Mouse (Mus musculus): ENCODE measurements around the gene Cep63. TPM values are rescaled to one million over a fixed set of nuclear protein-coding genes. Genes with fewer than 3 reads are reported as not detected.

Gene Cep63
- total and polyA plus RNA-seq, 2 experiments from 2014 or later: 5.2 to 45.3 TPM

- Histone ChIP-seq H3K4me3 (ENCODE audit: low read depth, low read length) (no peak overlapping the region), H3K27me3 (ENCODE audit: control insufficient read depth, insufficient read depth, low read length) (no peaks in the 10 kb centered on the region), H3K36me3 (replicated peaks; ENCODE audit: control insufficient read depth, insufficient read depth, low read length) (no peaks in the 10 kb centered on the region), H3K9ac (replicated peaks; ENCODE audit: low read depth, low read length) (no peak overlapping the region), H3K27ac (ENCODE audit: low read depth) (no peak overlapping the region), H3K4me2 (ENCODE audit: low read depth, low read length) (no peak overlapping the region), H3K4me1 (ENCODE audit: control insufficient read depth, insufficient read depth) (peaks cover 25% of the 10 kb centered on the region), H3K9me3 (replicated peaks; ENCODE audit: control insufficient read depth, low read length) (no peaks in the 10 kb centered on the region)
- DNase-seq (ENCODE audit: low spot score) (no peak), ATAC-seq (ENCODE audit: insufficient read depth, low read depth) (no peak)
- TF ChIP-seq CTCF (IDR thresholded peaks at IDR 0.05; ENCODE audit: low read depth) (no peak), EP300 (IDR thresholded peaks at IDR 0.05; ENCODE audit: low read depth) (no peak)
- 48% methylated on average over 7 of the region's 7 CpGs for WGBS
Observed at GRCm38 (mm10) chr9:102638963-102639362, 12.6 kb upstream of the Cep63 start.

GRCm38 (mm10) chr9:102637115-102637514 is 10.8 kb upstream of the Cep63 start:
- Histone ChIP-seq H3K36me3 (replicated peaks; ENCODE audit: control insufficient read depth, insufficient read depth, low read length) (no peaks in the 10 kb centered on the region), H3K9ac (replicated peaks; ENCODE audit: low read depth, low read length) (no peak overlapping the region), H3K9me3 (replicated peaks; ENCODE audit: control insufficient read depth, low read length) (no peaks in the 10 kb centered on the region), H3K4me3 (ENCODE audit: low read depth, low read length) (no peak overlapping the region), H3K4me1 (ENCODE audit: control insufficient read depth, insufficient read depth) (peaks cover 14% of the 10 kb centered on the region), H3K27me3 (ENCODE audit: control insufficient read depth, insufficient read depth, low read length) (no peaks in the 10 kb centered on the region), H3K27ac (ENCODE audit: low read depth) (no peak overlapping the region), H3K4me2 (ENCODE audit: low read depth, low read length) (no peak overlapping the region)
- no peak for ATAC-seq (ENCODE audit: insufficient read depth, low read depth)
- 44% methylated on average over 4 of the region's 4 CpGs for WGBS
- TF ChIP-seq CTCF (IDR thresholded peaks at IDR 0.05; ENCODE audit: low read depth): no peak
- no peak for TF ChIP-seq EP300 (IDR thresholded peaks at IDR 0.05; ENCODE audit: low read depth)
- DNase-seq (ENCODE audit: low spot score): no peak

GRCm38 (mm10) chr9:102636553-102636952 is 10.2 kb upstream of the Cep63 start:
- Histone ChIP-seq H3K4me3 (ENCODE audit: low read depth, low read length) (no peak overlapping the region), H3K9ac (replicated peaks; ENCODE audit: low read depth, low read length) (no peak overlapping the region), H3K4me1 (ENCODE audit: control insufficient read depth, insufficient read depth) (peaks cover 10% of the 10 kb centered on the region), H3K27me3 (ENCODE audit: control insufficient read depth, insufficient read depth, low read length) (no peaks in the 10 kb centered on the region), H3K4me2 (ENCODE audit: low read depth, low read length) (no peak overlapping the region), H3K36me3 (replicated peaks; ENCODE audit: control insufficient read depth, insufficient read depth, low read length) (no peaks in the 10 kb centered on the region), H3K9me3 (replicated peaks; ENCODE audit: control insufficient read depth, low read length) (no peaks in the 10 kb centered on the region), H3K27ac (ENCODE audit: low read depth) (no peak overlapping the region)
- 9% methylated on average over 4 of the region's 4 CpGs for WGBS
- ATAC-seq (ENCODE audit: insufficient read depth, low read depth) (peak; percentile 25; the same call in 1 of the 2 replicates), DNase-seq (ENCODE audit: low spot score) (peak; percentile 70)
- TF ChIP-seq EP300 (IDR thresholded peaks at IDR 0.05; ENCODE audit: low read depth) (no peak), CTCF (IDR thresholded peaks at IDR 0.05; ENCODE audit: low read depth) (peak; percentile 69)

DNA sequence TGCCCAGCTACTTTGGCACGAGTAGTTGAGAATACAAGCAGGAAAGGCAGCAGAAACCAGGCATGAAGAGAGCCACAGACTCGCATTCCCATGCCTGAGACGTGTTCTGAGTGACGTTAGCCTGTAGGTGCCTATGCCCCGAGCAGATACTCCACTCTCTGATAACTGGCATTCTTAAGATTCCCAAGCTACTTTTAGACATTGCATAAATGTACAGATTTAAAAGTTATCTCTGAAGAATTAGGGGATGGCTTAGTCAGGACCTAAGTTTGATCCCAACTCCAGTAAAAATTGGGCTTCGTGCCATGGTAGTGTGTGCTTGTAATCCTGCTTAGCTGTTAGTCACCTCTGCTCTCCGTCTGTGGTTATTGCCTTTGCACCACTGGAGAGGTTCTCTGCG is 8.1 kb upstream of the Cep63 start:
- ATAC-seq (ENCODE audit: insufficient read depth, low read depth) (peak; percentile 73), DNase-seq (ENCODE audit: low spot score) (peak; percentile 67)
- Histone ChIP-seq H3K4me1 (ENCODE audit: control insufficient read depth, insufficient read depth) (peaks cover 6% of the 10 kb centered on the region), H3K4me2 (ENCODE audit: low read depth, low read length) (no peak overlapping the region), H3K36me3 (replicated peaks; ENCODE audit: control insufficient read depth, insufficient read depth, low read length) (no peaks in the 10 kb centered on the region; the same call in 1 of the 2 replicates), H3K27me3 (ENCODE audit: control insufficient read depth, insufficient read depth, low read length) (no peaks in the 10 kb centered on the region), H3K4me3 (ENCODE audit: low read depth, low read length) (no peak overlapping the region), H3K9ac (replicated peaks; ENCODE audit: low read depth, low read length) (no peak overlapping the region), H3K9me3 (replicated peaks; ENCODE audit: control insufficient read depth, low read length) (no peaks in the 10 kb centered on the region), H3K27ac (ENCODE audit: low read depth) (peak overlapping the region; percentile 44)
- TF ChIP-seq EP300 (IDR thresholded peaks at IDR 0.05; ENCODE audit: low read depth) (0 out of 2 replicates have a peak, but pooled peaks have one; percentile 25), CTCF (IDR thresholded peaks at IDR 0.05; ENCODE audit: low read depth) (no peak)
- 23% methylated on average over 8 of the region's 8 CpGs for WGBS

DNA sequence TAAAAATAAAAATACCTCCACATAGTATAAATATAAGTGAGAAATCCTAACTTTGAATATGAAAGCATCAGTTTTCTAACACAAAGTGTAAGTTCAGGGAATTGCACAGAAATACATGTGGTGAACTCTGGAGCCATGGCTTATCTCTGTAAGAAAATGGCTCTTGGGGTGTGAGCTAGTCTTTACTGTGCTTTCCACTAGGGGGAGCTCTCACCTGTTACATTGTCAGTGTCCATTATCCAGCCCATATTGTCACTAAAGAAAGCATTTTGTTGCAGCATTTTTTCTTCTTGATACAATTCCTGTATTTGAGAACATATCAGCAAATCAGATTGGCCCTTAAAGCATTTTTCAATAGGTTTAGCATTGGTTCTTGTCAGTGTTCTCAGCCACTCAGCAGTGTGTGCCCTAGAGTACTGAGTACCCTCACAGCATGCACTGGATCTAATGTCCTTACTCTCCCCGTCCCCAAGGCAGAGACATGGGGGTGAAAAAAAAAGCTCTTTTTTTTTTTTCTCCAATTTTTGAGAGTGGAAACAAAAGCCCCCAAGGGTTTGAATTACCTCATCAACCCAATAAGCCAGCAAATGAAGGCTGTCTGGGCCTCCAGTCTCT is 6.7 kb upstream of the Cep63 start:
- Histone ChIP-seq H3K9ac (replicated peaks; ENCODE audit: low read depth, low read length) (no peak overlapping the region), H3K9me3 (replicated peaks; ENCODE audit: control insufficient read depth, low read length) (no peaks in the 10 kb centered on the region), H3K4me1 (ENCODE audit: control insufficient read depth, insufficient read depth) (no peaks in the 10 kb centered on the region), H3K4me3 (ENCODE audit: low read depth, low read length) (no peak overlapping the region), H3K4me2 (ENCODE audit: low read depth, low read length) (no peak overlapping the region), H3K36me3 (replicated peaks; ENCODE audit: control insufficient read depth, insufficient read depth, low read length) (no peaks in the 10 kb centered on the region; the same call in 1 of the 2 replicates), H3K27ac (ENCODE audit: low read depth) (peak overlapping the region; percentile 44), H3K27me3 (ENCODE audit: control insufficient read depth, insufficient read depth, low read length) (no peaks in the 10 kb centered on the region)
- no peak for ATAC-seq (ENCODE audit: insufficient read depth, low read depth)
- peak; percentile 81 for DNase-seq (ENCODE audit: low spot score)
- TF ChIP-seq EP300 (IDR thresholded peaks at IDR 0.05; ENCODE audit: low read depth) (no peak), CTCF (IDR thresholded peaks at IDR 0.05; ENCODE audit: low read depth) (peak; percentile 82)
- WGBS: 41% methylated on average over 1 of the region's 1 CpGs

DNA sequence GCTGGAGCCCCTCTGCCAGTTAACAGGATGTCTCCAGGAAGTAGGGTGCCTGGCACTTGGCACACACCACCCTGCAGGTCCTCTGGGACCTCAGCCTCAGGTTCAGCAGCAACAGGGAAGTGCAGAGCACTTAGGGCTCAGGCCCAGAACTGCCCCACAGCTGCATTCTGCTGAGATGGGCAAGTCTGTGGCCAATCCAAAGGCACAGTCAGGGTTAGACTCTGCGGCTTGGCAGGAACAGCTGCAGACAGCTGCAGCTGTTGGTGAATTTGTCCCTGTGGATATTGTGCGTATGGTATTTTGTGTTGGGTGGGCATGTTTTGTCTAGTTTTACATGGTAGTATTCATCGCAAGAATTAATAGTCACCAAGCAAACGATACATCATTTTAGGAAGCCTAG is 5.8 kb upstream of the Cep63 start:
- Histone ChIP-seq H3K36me3 (replicated peaks; ENCODE audit: control insufficient read depth, insufficient read depth, low read length) (no peaks in the 10 kb centered on the region; the same call in 1 of the 2 replicates), H3K27ac (ENCODE audit: low read depth) (no peak overlapping the region), H3K4me3 (ENCODE audit: low read depth, low read length) (no peak overlapping the region), H3K9me3 (replicated peaks; ENCODE audit: control insufficient read depth, low read length) (no peaks in the 10 kb centered on the region), H3K4me1 (ENCODE audit: control insufficient read depth, insufficient read depth) (peaks cover 6% of the 10 kb centered on the region), H3K4me2 (ENCODE audit: low read depth, low read length) (no peak overlapping the region), H3K27me3 (ENCODE audit: control insufficient read depth, insufficient read depth, low read length) (no peaks in the 10 kb centered on the region), H3K9ac (replicated peaks; ENCODE audit: low read depth, low read length) (no peak overlapping the region)
- WGBS: 88% methylated on average over 4 of the region's 4 CpGs
- ATAC-seq (ENCODE audit: insufficient read depth, low read depth) (no peak), DNase-seq (ENCODE audit: low spot score) (no peak)
- TF ChIP-seq EP300 (IDR thresholded peaks at IDR 0.05; ENCODE audit: low read depth) (no peak), CTCF (IDR thresholded peaks at IDR 0.05; ENCODE audit: low read depth) (no peak)
